Comparison of ENCODE assay signal across 21 mouse cellular contexts in genomic region chr8:86214399-86214798, GRCm38 (mm10).
DNase-seq lines count a peak whose midpoint lies in the region; ATAC-seq lines count a peak whose summit lies in the region.
"Had no signal": no experiment of that assay in that cellular context is flagged by ENCODE, and none has a peak within 500 bp of the region (broad histone marks: within the 10 kb centered on the region; RNA-seq: fewer than 3 reads in every experiment).

No protein-coding gene starts in this region.

- intact Hi-C loops in left cerebral cortex, postnatal 14 days (cut with DNase I) = no loop called here

- peak; percentile 84 for ATAC-seq in frontal cortex, adult (ENCODE audit: low TSS enrichment)
- ATAC-seq: CD4-positive, CD25-positive, alpha-beta regulatory T cell, adult 4 months; forebrain, embryonic 13.5 days; forebrain, embryonic 15.5 days; Patski had no signal

- DNase-seq in frontal cortex, postnatal 10 days (ENCODE audit: low spot score in 2 of 2) = no peak
- peak; percentile 25 to 47 for DNase-seq in left cerebral cortex, postnatal 14 days (ENCODE audit: low spot score in 2 of 2)
- DNase-seq in left cerebral cortex, adult 8-10 months (ENCODE audit: low spot score in 2 of 2) = no peak
- DNase-seq in right cerebral cortex, postnatal 10 days (ENCODE audit: low spot score in 2 of 2) = peak; percentile 32 to 49
- DNase-seq in right cerebral cortex, postnatal 14 days = no peak
- DNase-seq in telencephalon, adult 2 months (ENCODE audit: low read depth, low spot score) = peak; percentile 22
- DNase-seq in kidney, postnatal 25 days = no peak
- DNase-seq: adrenal gland, adult 2 months; adrenal gland, postnatal 10 days; adrenal gland, postnatal 25 days; B cell, adult 2 months; cerebellum, adult 11-12 months; cerebellum, adult 2 months; cerebellum, adult 9-10 months; cerebellum, postnatal 10 days; cerebellum, postnatal 25 days had no signal

Comparison
In these comparisons a context has a peak if more than half of its experiments do, and no peak if none do; other contexts are left out.
1. DNase-seq: peak in left cerebral cortex, postnatal 14 days (2 of 2), right cerebral cortex, postnatal 10 days (2 of 2) and telencephalon, adult 2 months (single experiment); none in frontal cortex, postnatal 10 days (0 of 2), left cerebral cortex, adult 8-10 months (0 of 2), right cerebral cortex, postnatal 14 days (single experiment) and kidney, postnatal 25 days (0 of 2).